Mouse (Mus musculus) embryonic stem cell, embryonic (primary cell): ENCODE data around the gene Rbks.

Experiments used
- CTCF ChIA-PET, 4 experiments: fragments of 300-600 bp in 2 of 4; fragments of 350-600 bp in 2 of 4; sonication (Branson Sonifier 250); formaldehyde crosslinking; loops; one replicate each; lab custom pipeline; 2022; ENCODE audit warnings: inconsistent platforms in 2 of 4; lab: Charles Lee
- POLR2A ChIA-PET, 4 experiments: fragments of 300-600 bp in 2 of 4; fragments of 350-600 bp in 2 of 4; sonication (Branson Sonifier 250); formaldehyde crosslinking; loops; one replicate each; lab custom pipeline; 2022; ENCODE audit warnings: antibody characterized with exemption in 4 of 4, inconsistent platforms in 1 of 4; lab: Charles Lee

Rbks gene

DNA sequence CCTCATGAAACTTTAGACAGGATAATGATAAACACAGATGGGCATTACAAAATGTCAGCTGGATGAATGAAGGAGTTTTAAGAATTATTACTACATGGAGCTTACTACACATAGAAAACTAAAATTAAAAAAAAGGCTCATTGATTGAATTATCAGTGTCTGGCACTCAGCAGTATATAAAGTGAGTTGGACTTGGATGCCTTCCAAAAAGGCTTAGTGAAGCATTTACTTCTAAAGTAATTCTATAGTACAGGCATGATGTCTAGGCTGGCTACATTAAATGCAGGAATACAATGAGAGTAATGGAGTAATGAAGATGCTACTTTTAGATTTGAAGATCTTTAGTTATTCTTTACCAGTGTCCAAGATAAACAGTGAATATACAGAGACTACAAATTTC, 4.2 kb downstream of the Rbks start:
- ChIA-PET CTCF (no interaction called here), POLR2A (no interaction called here)

DNA sequence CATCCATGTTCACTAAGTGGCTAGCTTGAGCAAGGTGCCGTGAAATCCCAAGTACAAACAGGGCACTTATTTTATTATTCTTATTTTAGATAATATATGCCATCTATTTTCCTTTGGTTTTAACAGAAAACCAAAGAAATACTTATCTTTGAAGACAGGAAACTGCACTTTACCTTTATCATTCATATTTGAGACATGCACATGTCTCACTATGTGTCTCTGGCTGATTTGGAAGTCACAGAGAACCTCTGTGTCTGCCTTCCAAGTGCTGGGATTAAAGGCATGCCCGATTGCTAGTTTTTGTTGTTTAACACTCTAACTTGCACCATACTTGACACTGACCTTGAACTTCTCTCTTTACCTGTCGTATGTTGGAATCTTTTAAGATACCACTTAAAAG, 9.5 kb downstream of the Rbks start:
- CTCF ChIA-PET = no interaction called here
- POLR2A ChIA-PET = no interaction called here

DNA sequence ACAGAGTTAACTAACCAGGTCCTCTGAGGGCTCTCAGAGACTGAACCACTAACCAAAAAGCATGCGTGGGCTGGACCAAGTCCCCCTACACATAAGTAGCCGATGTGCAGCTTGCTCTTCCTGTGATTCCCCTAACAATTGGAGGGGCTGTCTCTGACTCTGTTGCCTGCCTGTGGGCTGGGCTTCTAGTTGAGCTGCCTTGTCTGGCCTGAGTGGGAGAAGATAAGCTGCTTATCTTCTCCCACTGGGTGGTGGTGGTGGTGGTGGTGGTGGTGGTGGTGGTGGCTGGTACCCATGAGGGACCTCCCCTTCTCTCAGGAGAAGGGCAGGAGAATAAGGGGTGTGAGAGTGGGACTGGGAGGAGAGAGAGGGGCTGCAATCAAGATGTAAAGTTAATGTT, 11.4 kb downstream of the Rbks start:
- POLR2A ChIA-PET = interaction anchor here in 1 of 4 experiments (1.0 to 1.1 kb wide), 2 partner anchors 9 to 12 kb away, joined by 3 to 5 read pairs; partner anchors contain the start of genes Babam2 and Rbks
- CTCF ChIA-PET = no interaction called here

DNA sequence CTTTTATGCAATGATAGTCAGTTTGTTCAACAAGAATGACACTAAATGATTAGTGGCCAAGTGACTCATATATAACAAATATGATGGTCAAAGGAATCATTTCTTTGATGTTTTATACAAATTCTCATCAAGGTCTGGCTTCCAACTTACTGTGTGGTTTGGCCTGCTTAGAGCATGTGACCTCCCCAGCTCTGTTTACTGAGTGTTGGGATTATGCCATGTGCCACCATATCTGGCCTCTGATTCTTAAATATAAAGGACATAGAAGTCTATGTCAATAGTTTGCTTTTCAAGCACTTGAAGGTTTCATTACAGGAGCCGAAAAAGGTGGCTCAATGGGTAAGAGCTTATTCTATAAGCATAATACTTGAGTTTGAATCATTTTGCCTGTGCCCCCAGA, 15.1 kb downstream of the Rbks start:
- POLR2A ChIA-PET = interaction anchor here in 1 of 4 experiments (1.2 kb wide), 1 partner anchor 16 kb away, joined by 3 read pairs; the partner anchor contains the start of genes Babam2 and Rbks
- CTCF ChIA-PET = interaction anchor here in 1 of 4 experiments (0.7 kb wide), 1 partner anchor 71 kb away, joined by 3 read pairs; no protein-coding TSS in a partner anchor

DNA sequence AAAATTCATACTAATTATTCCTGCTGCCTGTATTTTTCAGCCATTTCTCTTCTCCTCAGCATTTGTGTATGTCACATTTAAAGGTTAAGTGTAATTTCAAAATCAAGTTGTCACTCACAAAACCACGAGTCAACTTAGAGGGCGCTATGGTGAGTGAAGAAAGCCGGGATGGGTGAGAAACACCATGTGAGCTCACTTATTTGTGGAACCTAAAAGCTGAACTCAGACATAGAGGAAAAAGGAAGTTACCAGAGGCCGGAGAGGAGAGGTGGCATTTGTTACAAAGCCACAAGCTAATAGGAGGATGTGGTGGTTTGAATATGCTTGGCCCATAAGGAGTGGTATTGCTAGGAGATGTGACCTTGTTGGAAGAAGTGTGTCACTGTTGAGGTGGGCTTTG, 17.2 kb downstream of the Rbks start:
- ChIA-PET CTCF (interaction anchor here in 2 of 4 experiments (0.6 to 1.0 kb wide), 2 partner anchors 10 to 58 kb away, joined by 3 to 4 read pairs; no protein-coding TSS in a partner anchor), POLR2A (no interaction called here)

DNA sequence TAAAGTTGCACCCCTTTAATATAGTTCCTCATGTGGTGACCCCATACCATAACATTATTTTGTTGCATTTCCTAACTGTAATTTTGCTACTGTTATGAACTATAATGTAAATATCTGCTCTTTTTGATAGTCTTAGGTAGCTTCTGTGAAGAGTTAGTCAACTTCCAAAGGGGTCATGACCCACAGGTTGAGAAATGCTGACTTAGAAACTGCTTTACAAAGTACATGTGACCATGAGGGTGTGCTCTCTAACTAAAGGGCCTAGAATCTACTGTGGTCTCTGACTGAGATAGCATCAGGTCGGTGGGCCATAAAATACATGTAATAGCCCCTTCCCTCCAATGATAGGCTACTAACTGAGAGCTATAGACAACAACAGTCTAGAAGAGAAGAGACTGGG, 19.4 kb downstream of the Rbks start:
- POLR2A ChIA-PET = interaction anchor here in 1 of 4 experiments (1.1 kb wide), 1 partner anchor 10 kb away, joined by 4 read pairs; no protein-coding TSS in a partner anchor

DNA sequence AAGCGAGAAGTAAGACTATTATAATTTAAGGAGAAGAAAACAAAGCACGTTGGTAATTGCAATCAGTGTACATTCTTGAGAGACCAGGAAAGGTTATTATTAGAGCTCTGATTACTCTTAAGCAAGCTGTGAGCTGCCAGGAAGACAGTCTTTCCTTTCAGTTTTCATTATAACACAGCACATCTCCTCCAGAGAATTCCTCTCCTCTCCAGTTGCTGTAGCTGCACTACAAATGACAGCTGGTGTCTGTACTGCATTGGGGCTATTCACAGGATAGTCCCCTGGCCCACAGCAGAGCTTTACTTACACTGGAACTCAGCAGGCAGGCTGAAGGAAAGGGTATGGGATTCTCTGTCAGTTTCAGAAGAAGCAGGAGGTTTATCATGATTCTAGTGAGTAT, 24.0 kb downstream of the Rbks start:
- POLR2A ChIA-PET = no interaction called here

More for the DNA sequence above, 19.4 kb downstream of the Rbks start:
- CTCF ChIA-PET = interaction anchor here in 1 of 4 experiments (0.6 kb wide), 1 partner anchor 14 kb away, joined by 7 read pairs; no protein-coding TSS in a partner anchor

DNA sequence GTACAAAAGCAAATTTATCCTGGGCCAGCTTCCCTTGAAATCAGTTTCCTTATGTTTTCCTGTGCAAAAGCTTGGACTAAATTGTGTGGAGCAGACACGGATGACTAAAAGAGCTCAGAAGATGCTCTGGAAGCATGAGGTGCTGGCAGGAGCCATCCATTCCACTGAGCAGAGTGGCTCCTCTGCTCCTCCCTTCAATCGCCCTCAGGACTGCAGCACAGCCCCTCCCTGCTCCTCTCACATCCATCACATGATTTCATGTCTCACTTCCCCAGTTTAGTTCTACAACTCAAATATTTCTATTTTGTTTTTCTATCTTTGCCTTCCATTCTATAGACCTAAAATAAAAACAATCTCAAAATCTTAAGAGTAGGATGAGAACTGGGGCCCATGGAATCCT, 26.3 kb downstream of the Rbks start:
- POLR2A ChIA-PET = interaction anchor here in 1 of 4 experiments (1.6 to 2.9 kb wide), 2 partner anchors 13 to 21 kb away, joined by 5 to 10 read pairs; no protein-coding TSS in a partner anchor
- CTCF ChIA-PET = interaction anchor here in 1 of 4 experiments (0.6 kb wide), 1 partner anchor 72 kb away, joined by 3 read pairs; no protein-coding TSS in a partner anchor

More for the DNA sequence above, 24.0 kb downstream of the Rbks start:
- CTCF ChIA-PET = no interaction called here

DNA sequence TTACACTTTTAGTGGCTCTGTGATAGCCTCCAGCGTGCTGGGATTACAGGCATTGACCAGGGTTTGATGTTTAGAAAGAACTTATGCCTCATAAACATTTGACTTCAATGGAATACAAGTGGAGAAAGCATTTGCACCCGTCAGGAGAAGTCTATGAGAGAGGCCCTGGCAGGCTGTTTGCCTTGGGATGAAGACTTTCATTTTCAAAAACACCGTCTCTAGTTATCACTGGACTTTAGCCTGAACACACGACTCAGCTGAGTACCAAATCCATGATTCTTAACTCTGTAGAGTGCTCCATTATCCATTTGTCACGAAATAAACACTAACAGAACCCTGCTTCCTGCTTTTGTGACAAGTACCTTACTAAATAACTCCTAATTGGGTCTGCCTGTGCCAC, 27.4 kb downstream of the Rbks start:
- POLR2A ChIA-PET = interaction anchor here in 1 of 4 experiments (0.6 to 2.9 kb wide), 4 partner anchors 12 to 19 kb away, joined by 3 to 10 read pairs (median 4); no protein-coding TSS in a partner anchor
- CTCF ChIA-PET = interaction anchor here in 1 of 4 experiments (0.6 kb wide), 1 partner anchor 10 kb away, joined by 3 read pairs; no protein-coding TSS in a partner anchor

DNA sequence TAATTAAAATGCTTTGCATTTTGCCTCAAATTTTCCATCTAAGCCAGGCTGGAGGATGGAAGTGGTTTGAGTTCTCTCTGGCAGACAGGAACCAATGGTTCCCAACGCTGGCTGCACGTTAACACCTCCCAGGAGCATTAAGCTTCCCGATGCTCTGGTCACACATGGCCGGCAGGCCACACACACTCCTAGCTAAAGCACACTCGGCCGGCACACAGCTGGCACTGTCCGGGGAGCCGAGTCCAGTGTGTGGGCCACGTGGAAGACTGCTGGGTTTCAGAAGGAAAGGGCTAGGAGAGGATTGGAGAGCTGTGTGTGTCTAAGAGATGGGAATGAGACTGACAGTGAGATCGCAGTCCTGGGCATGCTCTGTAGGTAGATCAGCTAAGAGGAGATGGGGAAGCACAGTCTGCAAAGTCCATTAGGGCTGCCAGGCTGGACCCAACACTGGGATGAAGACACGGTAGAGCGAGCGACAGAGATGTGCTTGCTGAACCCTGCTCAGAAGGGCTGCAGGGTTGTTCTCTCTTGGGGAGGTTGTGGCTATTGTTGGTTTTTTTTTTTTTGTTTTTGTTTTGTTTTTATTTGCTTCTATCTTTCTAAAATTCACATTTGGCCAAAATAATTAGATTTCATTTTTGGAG, 29.0 kb downstream of the Rbks start:
- ChIA-PET CTCF (no interaction called here), POLR2A (interaction anchor here in 3 of 4 experiments (0.5 to 1.1 kb wide), 5 partner anchors 10 to 792 kb away, joined by 3 to 4 read pairs (median 4); no protein-coding TSS in a partner anchor)

DNA sequence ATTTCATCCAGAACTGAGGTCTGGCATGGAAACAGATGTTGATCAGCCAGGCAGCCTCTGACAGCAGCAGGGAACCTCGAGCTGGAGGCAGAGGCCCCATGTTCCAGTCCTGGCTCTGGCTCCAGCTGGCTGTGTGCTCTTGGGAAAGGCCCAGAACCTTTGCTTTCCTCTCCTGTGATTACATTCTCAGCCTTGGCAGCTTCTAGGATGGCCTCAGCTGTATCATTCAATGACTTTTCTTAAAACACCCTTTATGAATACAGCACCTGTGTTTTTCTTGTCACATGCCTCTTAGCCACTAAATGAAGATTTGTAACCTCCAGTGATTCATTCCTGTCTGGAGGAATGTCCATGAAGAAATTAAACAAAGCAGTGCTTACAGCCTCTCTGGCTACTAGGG, 31.3 kb downstream of the Rbks start:
- ChIA-PET POLR2A (interaction anchor here in 1 of 4 experiments (0.8 kb wide), 1 partner anchor 13 kb away, joined by 3 read pairs; no protein-coding TSS in a partner anchor), CTCF (no interaction called here)

DNA sequence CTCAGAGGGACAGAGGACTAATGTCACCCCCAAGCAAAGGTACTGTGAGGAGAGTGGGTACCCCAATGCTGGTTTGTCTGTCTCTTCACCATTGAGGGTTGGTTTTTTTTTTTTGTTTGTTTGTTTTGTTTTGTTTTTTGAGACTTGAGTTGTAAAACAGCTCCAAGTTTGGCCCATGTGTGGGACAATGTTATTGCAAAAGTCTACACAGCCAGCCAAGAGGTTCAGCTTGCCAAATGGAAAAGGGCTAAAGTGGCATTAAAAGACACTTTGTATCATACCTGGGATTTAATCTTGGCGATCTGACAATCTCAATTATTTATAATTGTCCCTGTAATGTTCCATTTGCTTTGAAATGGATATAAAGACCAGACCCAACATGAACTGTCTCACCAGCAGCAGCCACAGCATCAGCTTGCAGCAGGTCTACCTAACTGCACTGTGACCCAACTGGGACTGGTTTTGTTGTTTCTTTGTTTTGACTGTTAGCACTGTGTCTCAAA, 41.7 kb downstream of the Rbks start:
- ChIA-PET CTCF (interaction anchor here in 1 of 4 experiments (0.7 kb wide), 1 partner anchor 53 kb away, joined by 3 read pairs; no protein-coding TSS in a partner anchor), POLR2A (no interaction called here)

DNA sequence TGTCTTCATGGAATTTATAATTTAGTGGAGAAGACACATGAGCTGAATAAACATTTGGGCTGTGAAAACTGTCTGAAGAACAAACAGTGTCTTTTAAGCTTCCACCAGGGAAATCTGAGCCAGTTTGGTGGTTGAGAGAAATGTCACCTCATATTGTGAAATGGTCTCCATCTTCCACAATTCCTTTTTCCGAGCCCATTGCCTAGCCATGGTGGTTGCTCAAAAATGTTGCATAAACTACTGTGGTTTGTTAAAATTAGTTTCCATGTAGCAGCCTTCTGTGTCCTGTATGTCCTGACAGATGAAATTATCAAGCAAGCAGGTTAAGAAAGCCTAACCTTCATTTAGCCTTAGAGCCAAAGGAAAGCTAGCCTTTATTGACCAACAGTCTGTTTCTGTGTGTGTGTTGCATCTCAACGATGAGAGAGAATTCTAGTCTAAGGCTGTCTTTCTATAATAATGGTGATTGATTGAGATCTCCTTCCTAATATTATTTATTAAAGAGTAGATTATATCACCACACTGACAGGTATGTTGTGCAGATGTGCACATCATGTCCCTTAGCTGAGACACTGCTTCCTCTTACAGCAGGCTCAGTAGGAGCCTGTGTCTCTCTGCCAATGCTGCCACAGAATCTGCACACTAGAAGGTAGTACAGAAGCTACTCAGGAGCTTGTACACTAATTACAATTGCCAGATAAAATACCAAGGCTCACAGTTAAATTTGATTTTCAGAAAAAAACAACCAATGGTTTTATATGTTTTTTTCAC, 46.7 kb downstream of the Rbks start:
- POLR2A ChIA-PET = interaction anchor here in 1 of 4 experiments (0.6 to 1.3 kb wide), 4 partner anchors 10 to 265 kb away, joined by 3 to 5 read pairs (median 4); no protein-coding TSS in a partner anchor
- CTCF ChIA-PET = no interaction called here

DNA sequence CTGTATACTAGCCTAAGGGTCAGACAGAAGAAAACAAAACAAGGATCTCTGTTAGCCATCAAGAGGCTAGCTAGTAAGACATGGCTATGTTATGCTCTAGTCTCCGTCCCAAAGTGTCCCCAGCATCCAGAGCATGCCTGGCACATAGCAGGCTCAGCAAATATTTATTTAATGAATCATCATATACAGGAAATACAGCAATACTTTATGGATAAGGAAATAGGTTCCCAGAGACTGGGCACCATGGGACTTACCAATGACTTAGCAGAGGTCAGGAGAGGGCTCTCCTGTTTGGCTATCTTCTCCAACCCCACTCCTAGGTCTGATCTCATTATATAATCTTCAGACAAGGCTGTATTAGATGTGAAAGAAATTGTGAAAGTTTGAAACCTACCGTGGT, 50.1 kb downstream of the Rbks start:
- ChIA-PET CTCF (interaction anchor here in 1 of 4 experiments (0.5 kb wide), 1 partner anchor 961 kb away, joined by 3 read pairs; no protein-coding TSS in a partner anchor), POLR2A (interaction anchor here in 1 of 4 experiments (0.6 kb wide), 1 partner anchor 19 kb away, joined by 4 read pairs; no protein-coding TSS in a partner anchor)

DNA sequence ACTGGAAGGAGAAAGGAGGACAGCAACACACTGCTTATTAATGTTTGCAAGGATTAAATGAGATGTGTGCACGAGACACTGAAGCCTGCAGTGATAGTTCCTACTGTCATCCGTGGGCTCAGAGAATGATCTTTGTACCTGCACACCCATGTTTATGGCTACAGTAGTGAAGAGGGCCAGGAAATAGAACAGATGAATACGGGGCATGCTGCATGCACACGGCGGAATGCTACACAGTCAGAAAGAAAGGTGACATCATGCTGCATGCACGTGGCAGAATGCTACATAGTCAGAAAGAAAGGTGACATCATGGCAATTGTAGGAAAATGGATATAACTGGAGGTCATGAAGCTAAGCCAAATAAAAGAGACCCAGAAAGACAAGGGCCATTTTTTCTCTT, 50.9 kb downstream of the Rbks start:
- POLR2A ChIA-PET = interaction anchor here in 1 of 4 experiments (0.6 kb wide), 1 partner anchor 19 kb away, joined by 4 read pairs; no protein-coding TSS in a partner anchor
- CTCF ChIA-PET = interaction anchor here in 1 of 4 experiments (0.5 kb wide), 1 partner anchor 960 kb away, joined by 3 read pairs; no protein-coding TSS in a partner anchor

DNA sequence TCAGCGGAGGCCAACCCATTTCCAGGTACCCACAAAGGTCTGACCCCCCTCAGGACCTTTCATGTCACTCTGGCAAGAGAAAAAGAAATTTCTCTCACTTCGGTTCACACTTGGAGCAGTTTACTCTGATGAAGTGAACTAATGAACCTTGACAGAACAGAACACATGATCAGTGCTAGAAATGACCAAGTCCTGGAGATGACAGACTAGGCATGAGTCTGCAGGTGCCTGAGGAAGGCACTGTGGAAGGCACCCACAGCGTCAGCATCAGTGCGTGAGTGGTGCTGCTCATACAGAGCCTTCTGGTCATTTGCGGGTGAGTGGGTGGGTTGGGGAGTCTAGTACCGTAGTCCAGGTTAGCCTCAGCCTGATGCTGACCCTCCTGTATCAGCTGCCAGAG, 51.6 kb downstream of the Rbks start:
- ChIA-PET POLR2A (no interaction called here), CTCF (interaction anchor here in 1 of 4 experiments (1.3 kb wide), 1 partner anchor 47 kb away, joined by 3 read pairs; no protein-coding TSS in a partner anchor)

DNA sequence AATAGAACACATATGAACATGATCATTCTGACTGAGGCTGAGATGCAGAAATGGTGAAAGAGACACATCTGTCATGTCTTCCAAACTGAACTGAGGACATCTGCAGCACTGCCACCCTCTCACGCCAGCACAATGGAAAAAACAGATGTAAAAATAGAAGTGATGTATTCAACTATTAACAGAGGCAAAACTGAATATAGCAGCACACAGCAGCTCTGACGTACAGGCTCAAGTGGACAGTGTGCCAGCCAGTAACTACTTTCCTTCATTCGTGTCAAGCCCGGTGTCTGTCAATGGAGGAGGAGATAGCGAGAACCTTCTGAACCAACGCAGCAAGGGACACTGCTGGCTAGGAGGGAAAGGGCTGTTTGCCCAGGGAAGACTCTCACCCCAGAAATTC, 52.6 kb downstream of the Rbks start:
- CTCF ChIA-PET = interaction anchor here in 1 of 4 experiments (1.3 kb wide), 1 partner anchor 46 kb away, joined by 3 read pairs; no protein-coding TSS in a partner anchor
- POLR2A ChIA-PET = no interaction called here

DNA sequence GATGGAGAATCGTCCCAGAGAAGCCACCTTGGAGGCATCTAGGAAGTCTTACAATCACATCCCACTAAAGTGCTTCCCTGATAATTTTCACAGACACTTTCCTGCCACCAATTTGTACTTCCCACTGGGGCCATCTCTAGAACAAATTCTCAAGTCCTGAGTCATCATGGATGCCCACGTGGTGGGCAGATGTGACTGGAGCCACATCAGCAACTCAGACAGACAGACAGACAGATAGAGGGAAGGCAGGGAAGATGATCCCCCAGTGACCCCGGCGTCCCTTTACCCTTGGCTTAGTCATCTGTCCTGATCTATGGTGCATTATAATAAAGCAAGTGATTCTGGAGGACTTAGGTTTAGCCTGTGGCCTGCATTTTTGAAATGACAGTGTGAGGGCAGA, 53.2 kb downstream of the Rbks start:
- ChIA-PET POLR2A (interaction anchor here in 1 of 4 experiments (1.2 kb wide), 1 partner anchor 9 kb away, joined by 4 read pairs; no protein-coding TSS in a partner anchor), CTCF (no interaction called here)
